1 mouse cellular context compared by ENCODE assay signal in genomic region chr11:114669651-114670168, GRCm38 (mm10).
TF ChIP-seq lines count a peak whose summit lies in the region.

No protein-coding gene starts in this region.

TF ChIP-seq in MEL, 35 proteins besides CTCF, POLR2A, EP300 and RAD21:
- TF ChIP-seq HCFC1 (IDR thresholded peaks at IDR 0.05; ENCODE audit: low read depth, low read length): peak; percentile 36; the same call in 1 of the 2 replicates
- peak; percentile 93; the same call in 1 of the 2 replicates for TF ChIP-seq CHD1 (IDR thresholded peaks at IDR 0.05; ENCODE audit: low read depth, low read length)
- TF ChIP-seq TBP (IDR thresholded peaks at IDR 0.05; ENCODE audit: low read depth, low read length): peak; percentile 93
- TF ChIP-seq MEF2A (IDR thresholded peaks at IDR 0.05; ENCODE audit: extremely low read depth, insufficient replicate concordance, low read depth, low read length, poor library complexity, severe bottlenecking): no peak
- no peak for TF ChIP-seq KAT2A (conservative IDR thresholded peaks at IDR 0.05; ENCODE audit: low read depth, low read length)
- no peak for TF ChIP-seq USF2 (IDR thresholded peaks at IDR 0.05; ENCODE audit: borderline replicate concordance in 1 of 2, insufficient read depth in 1 of 2, low read depth in 1 of 2, low read length in 2 of 2)
- no peak for TF ChIP-seq ELF1 (IDR thresholded peaks at IDR 0.05; ENCODE audit: low read depth, low read length)
- peak; percentile 74 for TF ChIP-seq MYC (IDR thresholded peaks at IDR 0.05; ENCODE audit: low read depth, low read length)
- TF ChIP-seq USF1 (IDR thresholded peaks at IDR 0.05; ENCODE audit: low read depth, low read length): no peak
- TF ChIP-seq RCOR1 (IDR thresholded peaks at IDR 0.05; ENCODE audit: low read depth, low read length): no peak
- no peak for TF ChIP-seq BHLHE40 (IDR thresholded peaks at IDR 0.05; ENCODE audit: borderline replicate concordance, low read depth, low read length)
- peak; percentile 60 for TF ChIP-seq NELFE (IDR thresholded peaks at IDR 0.05; ENCODE audit: low read depth, low read length)
- no peak for TF ChIP-seq ZKSCAN1 (IDR thresholded peaks at IDR 0.05; ENCODE audit: low read depth, low read length)
- no peak for TF ChIP-seq MAX (IDR thresholded peaks at IDR 0.05; ENCODE audit: low read length)
- 0 out of 2 replicates have a peak, but pooled peaks have one; percentile 29 for TF ChIP-seq ETS1 (IDR thresholded peaks at IDR 0.05; ENCODE audit: low read depth, low read length)
- no peak for TF ChIP-seq NRF1 (IDR thresholded peaks at IDR 0.05; ENCODE audit: insufficient read depth, low read depth, low read length, poor library complexity, severe bottlenecking)
- TF ChIP-seq ZMIZ1 (IDR thresholded peaks at IDR 0.05; ENCODE audit: low read depth, low read length): peak; percentile 71
- 0 out of 2 replicates have a peak, but pooled peaks have one; percentile 37 for TF ChIP-seq TCF12 (IDR thresholded peaks at IDR 0.05; ENCODE audit: low read depth, low read length)
- peak; percentile 75 for TF ChIP-seq POLR2AphosphoS2 (IDR thresholded peaks at IDR 0.05; ENCODE audit: low read length)
- no peak for TF ChIP-seq MAFK (IDR thresholded peaks at IDR 0.05; ENCODE audit: borderline replicate concordance, low read depth, low read length)
- TF ChIP-seq E2F4 (IDR thresholded peaks at IDR 0.05; ENCODE audit: borderline replicate concordance, low read depth, low read length): no peak
- no peak for TF ChIP-seq TAL1 (IDR thresholded peaks at IDR 0.05; ENCODE audit: low read length)
- peak; percentile 60 for TF ChIP-seq SIN3A (IDR thresholded peaks at IDR 0.05; ENCODE audit: low read length)
- no peak for TF ChIP-seq SMC3 (IDR thresholded peaks at IDR 0.05; ENCODE audit: low read depth, low read length)
- no peak for TF ChIP-seq ZC3H11A (IDR thresholded peaks at IDR 0.05; ENCODE audit: low read depth, low read length)
- TF ChIP-seq GATA1 (IDR thresholded peaks at IDR 0.05; ENCODE audit: low read depth, low read length): peak; percentile 88
- no peak for TF ChIP-seq POLR2AphosphoS5 (IDR thresholded peaks at IDR 0.05; ENCODE audit: borderline replicate concordance, low read depth, low read length)
- TF ChIP-seq MAZ (IDR thresholded peaks at IDR 0.05; ENCODE audit: low read depth, low read length): no peak
- TF ChIP-seq UBTF (IDR thresholded peaks at IDR 0.05; ENCODE audit: borderline replicate concordance, insufficient read depth, low read depth, low read length): no peak
- no peak for TF ChIP-seq ZNF384 (IDR thresholded peaks at IDR 0.05; ENCODE audit: low read depth, low read length)
- TF ChIP-seq GABPA (IDR thresholded peaks at IDR 0.05; ENCODE audit: low read depth, low read length): no peak
- no peak for TF ChIP-seq MYB (IDR thresholded peaks at IDR 0.05; ENCODE audit: low read depth, low read length)
- no peak for TF ChIP-seq JUND (IDR thresholded peaks at IDR 0.05; ENCODE audit: low read depth, low read length)
- no peak for TF ChIP-seq MXI1 (IDR thresholded peaks at IDR 0.05; ENCODE audit: low read depth, low read length)
- no peak for TF ChIP-seq CHD2 (IDR thresholded peaks at IDR 0.05; ENCODE audit: low read length)
